Comparison of ENCODE assay signal across 24 mouse cellular contexts in genomic region chr12:35071336-35071735, GRCm38 (mm10). TPM values are rescaled to one million over a fixed set of nuclear protein-coding genes. Genes with fewer than 3 reads are reported as not detected.
DNase-seq lines count a peak whose midpoint lies in the region; ATAC-seq and TF ChIP-seq lines count a peak whose summit lies in the region.
"Had no signal": no experiment of that assay in that cellular context is flagged by ENCODE, and none has a peak within 500 bp of the region (broad histone marks: within the 10 kb centered on the region; RNA-seq: fewer than 3 reads in every experiment).

No protein-coding gene starts in this region.

- no peaks in the 10 kb centered on the region for H3K36me3 ChIP-seq in forebrain, embryonic 10.5 days (replicated peaks)
- H3K36me3 ChIP-seq in midbrain, embryonic 15.5 days (replicated peaks), result no peaks in the 10 kb centered on the region
- H3K36me3 ChIP-seq: embryonic facial prominence, embryonic 15.5 days; forebrain, embryonic 15.5 days; heart, embryonic 15.5 days; hindbrain, embryonic 15.5 days; limb, embryonic 12.5 days; midbrain, embryonic 12.5 days had no signal

- no peak for ATAC-seq in granulocyte monocyte progenitor cell, adult 5-6 weeks (replicated peaks; ENCODE audit: poor library complexity, severe bottlenecking)
- ATAC-seq in midbrain, embryonic 15.5 days (replicated peaks), result no peak
- ATAC-seq: forebrain, embryonic 15.5 days; liver, postnatal 0 days had no signal

- H3K4me3 ChIP-seq in left cerebral cortex, adult 2 months, result no peak overlapping the region
- no peak overlapping the region for H3K4me3 ChIP-seq in forebrain, embryonic 10.5 days
- H3K4me3 ChIP-seq in midbrain, embryonic 15.5 days, result no peak overlapping the region
- H3K4me3 ChIP-seq: embryonic facial prominence, embryonic 15.5 days; forebrain, embryonic 15.5 days; heart, embryonic 15.5 days; hindbrain, embryonic 15.5 days; layer of hippocampus, adult 2 months; limb, embryonic 12.5 days; midbrain, embryonic 12.5 days had no signal

- no peak for DNase-seq in left cerebral cortex, adult 2 months (ENCODE audit: extremely low spot score in 1 of 2, low spot score in 2 of 2)
- no peak for DNase-seq in left cerebral cortex, adult 8-10 months (ENCODE audit: low spot score in 2 of 2)
- peak; percentile 68 for DNase-seq in cerebellum, adult 11 months
- peak; percentile 92 for DNase-seq in cerebellum, adult 9-11 months
- no peak for DNase-seq in forebrain, embryonic 10.5 days (ENCODE audit: extremely low spot score, low spot score)
- DNase-seq: adrenal gland, postnatal 14 days; gastrocnemius, postnatal 36 days; heart, postnatal 36 days; kidney, adult 2 months; kidney, postnatal 10 days; liver, postnatal 0 days; lung, postnatal 10 days; thymus, adult 2 months had no signal

- no peak for TF ChIP-seq CTCF in left cerebral cortex, adult 2 months (IDR thresholded peaks at IDR 0.05)

- no peaks in the 10 kb centered on the region for H3K27me3 ChIP-seq in forebrain, embryonic 10.5 days (ENCODE audit: poor library complexity, severe bottlenecking)
- no peaks in the 10 kb centered on the region for H3K27me3 ChIP-seq in midbrain, embryonic 15.5 days (replicated peaks)
- H3K27me3 ChIP-seq: embryonic facial prominence, embryonic 15.5 days; forebrain, embryonic 15.5 days; heart, embryonic 15.5 days; hindbrain, embryonic 15.5 days; limb, embryonic 12.5 days; midbrain, embryonic 12.5 days had no signal

- intact Hi-C loops in left cerebral cortex, adult 2 months (cut with DNase I), result no loop called here

- no peak overlapping the region for H3K9ac ChIP-seq in midbrain, embryonic 15.5 days
- H3K9ac ChIP-seq: embryonic facial prominence, embryonic 15.5 days; forebrain, embryonic 15.5 days; heart, embryonic 15.5 days; hindbrain, embryonic 15.5 days; limb, embryonic 12.5 days; liver, postnatal 0 days; midbrain, embryonic 12.5 days had no signal

- no peaks in the 10 kb centered on the region for H3K9me3 ChIP-seq in forebrain, embryonic 10.5 days
- H3K9me3 ChIP-seq in midbrain, embryonic 15.5 days, result no peaks in the 10 kb centered on the region
- H3K9me3 ChIP-seq: embryonic facial prominence, embryonic 15.5 days; forebrain, embryonic 15.5 days; heart, embryonic 15.5 days; hindbrain, embryonic 15.5 days; limb, embryonic 12.5 days; midbrain, embryonic 12.5 days had no signal

- peak overlapping the region; percentile 12; the same call in 1 of the 2 replicates for H3K27ac ChIP-seq in left cerebral cortex, adult 2 months
- no peak overlapping the region for H3K27ac ChIP-seq in forebrain, embryonic 10.5 days
- no peak overlapping the region for H3K27ac ChIP-seq in midbrain, embryonic 15.5 days
- H3K27ac ChIP-seq: embryonic facial prominence, embryonic 15.5 days; forebrain, embryonic 15.5 days; heart, embryonic 15.5 days; hindbrain, embryonic 15.5 days; limb, embryonic 12.5 days; midbrain, embryonic 12.5 days; stomach, postnatal 0 days had no signal

- no peaks in the 10 kb centered on the region for H3K4me1 ChIP-seq in forebrain, embryonic 10.5 days
- no peaks in the 10 kb centered on the region for H3K4me1 ChIP-seq in midbrain, embryonic 15.5 days
- H3K4me1 ChIP-seq: embryonic facial prominence, embryonic 15.5 days; forebrain, embryonic 15.5 days; heart, embryonic 15.5 days; hindbrain, embryonic 15.5 days; limb, embryonic 12.5 days; midbrain, embryonic 12.5 days had no signal

- no peak overlapping the region for H3K4me2 ChIP-seq in midbrain, embryonic 15.5 days
- H3K4me2 ChIP-seq: embryonic facial prominence, embryonic 15.5 days; forebrain, embryonic 15.5 days; heart, embryonic 15.5 days; hindbrain, embryonic 15.5 days; limb, embryonic 12.5 days; liver, embryonic 11.5 days; midbrain, embryonic 12.5 days had no signal

RNA-seq across cellular contexts. Expression of gene Snx13, which starts 24.4 kb away (rescaled TPM):
- total RNA-seq in left cerebral cortex, adult 2 months (2021), result 10 to 100 TPM; 61.1 to 67.2 TPM
- total RNA-seq in left cerebral cortex, adult 8-10 months (2022), result 10 to 100 TPM; 58.0 to 70.9 (median 62.4) TPM
- total RNA-seq in granulocyte monocyte progenitor cell, adult 5-6 weeks (2014; fragmentation: Nextera tagmentation), result 14.4 and 15.6 TPM in 2 replicates
- total RNA-seq in granulocyte monocyte progenitor cell, adult 5-6 weeks (2017), result 26.5 and 30.5 TPM in 2 replicates
- 16.1 and 16.6 TPM in 2 replicates for polyA plus RNA-seq in forebrain, embryonic 10.5 days (2016; fragmentation: Nextera tagmentation; extraction: Ambion mirVana)
- polyA plus RNA-seq in midbrain, embryonic 15.5 days (2015; fragmentation: Nextera tagmentation; extraction: Ambion mirVana), result 25.2 and 28.7 TPM in 2 replicates

Comparison
In these comparisons a context has a peak if more than half of its experiments do, and no peak if none do; other contexts are left out.
1. DNase-seq: peak in cerebellum, adult 11 months (single experiment) and cerebellum, adult 9-11 months (single experiment); none in left cerebral cortex, adult 2 months (0 of 2), left cerebral cortex, adult 8-10 months (0 of 2) and forebrain, embryonic 10.5 days (single experiment).